Mouse (Mus musculus) gastrocnemius, postnatal 10 days (tissue): ENCODE results near the gene Pold1. TPM values are rescaled to one million over a fixed set of nuclear protein-coding genes. Genes with fewer than 3 reads are reported as not detected.

ENCODE experiments used
- DNase-seq: peaks from one replicate; pipeline ENCODE4 v3.0.0; 2021; ENCODE audit warnings: mixed read lengths
- total RNA-seq, 2 experiments: library from RNA; stranded (reverse); gene quantifications; 2 replicates each; pipeline ENCODE4 v1.2.3; 2021

Pold1 gene
- total RNA-seq, 2 experiments from 2014 or later = 8.1 to 14.7 TPM

DNA sequence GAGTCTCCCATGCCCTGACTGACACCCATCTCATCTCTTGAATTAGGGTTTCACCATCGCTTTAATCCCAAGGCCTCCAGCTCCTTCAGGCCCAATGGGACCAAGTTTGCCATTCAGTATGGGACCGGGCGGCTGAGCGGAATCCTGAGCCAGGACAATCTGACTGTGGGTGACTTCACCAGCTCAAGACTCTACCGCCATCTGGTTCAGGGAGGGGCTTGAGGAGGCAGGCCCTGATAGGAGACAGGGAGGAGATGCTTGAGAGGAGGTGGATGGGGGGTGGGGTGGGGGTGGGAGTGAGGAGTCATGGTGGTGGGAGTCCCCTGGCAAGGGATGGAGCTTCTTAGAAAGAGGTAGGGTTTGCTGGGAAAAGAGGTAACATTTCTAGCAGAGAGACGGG is 33.0 kb upstream of the Pold1 start:
- no peak for DNase-seq

DNA sequence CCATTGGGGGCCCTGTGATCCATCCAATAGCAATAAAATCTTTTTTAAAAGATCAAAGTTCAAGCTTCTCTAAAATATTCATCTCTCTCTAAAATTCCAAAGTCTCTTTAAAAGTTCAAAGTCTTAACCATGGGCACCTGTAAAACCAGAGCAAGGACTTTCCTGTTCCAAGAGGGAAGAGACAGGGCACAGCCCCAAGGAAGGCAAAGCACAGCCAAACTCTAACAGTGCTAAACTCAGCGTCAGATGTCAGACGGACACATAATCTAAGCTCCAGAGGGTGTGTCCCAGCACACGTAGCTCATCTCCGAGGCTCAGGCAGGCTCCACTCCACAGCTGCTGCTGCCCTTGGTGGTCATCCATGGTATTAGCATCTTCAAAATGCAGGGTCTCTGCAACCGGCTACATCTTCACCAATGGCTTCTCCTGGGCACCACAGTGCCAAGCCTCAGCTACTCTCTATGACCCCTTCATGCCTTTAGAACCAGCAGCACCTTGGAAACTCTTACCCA is 27.7 kb upstream of the Pold1 start:
- DNase-seq = no peak

DNA sequence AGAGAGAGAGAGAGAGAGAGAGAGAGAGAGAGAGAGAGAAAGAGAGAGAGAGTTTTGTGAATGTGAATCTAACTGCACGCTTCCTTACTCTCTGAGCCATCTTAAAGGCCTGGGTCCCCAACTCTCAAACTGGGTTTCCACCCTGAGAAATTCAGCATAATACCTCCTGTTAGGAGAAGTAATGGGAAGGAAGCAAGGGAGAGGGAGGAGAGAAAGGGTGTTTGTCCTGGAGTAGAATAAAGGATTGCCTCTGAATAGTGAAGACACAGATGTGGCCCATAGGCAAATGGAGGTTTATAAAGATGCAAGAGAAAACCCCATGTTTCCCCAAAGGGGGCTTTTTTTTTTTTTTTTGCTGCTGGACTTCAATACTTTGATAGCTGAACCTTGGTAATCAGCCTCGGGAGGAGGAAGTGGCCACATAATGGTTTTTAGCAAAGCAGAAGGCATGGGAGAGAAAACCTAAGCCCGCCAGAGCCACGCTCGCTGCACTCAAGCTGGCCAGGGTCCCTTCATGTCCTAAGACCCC is 24.4 kb upstream of the Pold1 start:
- no peak for DNase-seq

DNA sequence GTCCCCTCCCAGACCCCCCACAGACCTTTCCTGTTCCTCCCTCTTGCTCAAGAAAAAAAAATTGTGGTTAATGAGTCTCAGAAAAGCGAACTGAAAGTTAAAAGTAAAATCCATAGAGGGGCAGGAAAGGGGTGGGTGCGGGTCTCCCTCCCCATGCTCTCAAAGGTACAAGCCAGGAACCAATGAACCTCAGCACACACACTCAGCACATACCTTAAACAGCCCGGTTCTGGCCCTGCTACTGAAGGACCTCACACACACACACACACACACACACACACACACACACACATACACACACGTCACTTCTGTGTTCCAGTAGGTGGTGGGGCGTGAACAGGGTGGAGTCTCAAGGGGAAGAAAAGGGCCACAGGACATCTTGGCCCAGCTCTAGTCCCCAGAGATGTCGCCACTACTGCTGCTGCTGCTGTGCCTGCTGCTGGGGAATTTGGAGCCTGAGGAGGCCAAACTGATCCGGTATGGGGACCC is 23.6 kb upstream of the Pold1 start, which contains the start of gene Napsa:
Gene Napsa (plus strand): TSS at position 168 of the 489 bp plus-strand sequence.
- DNase-seq = no peak

DNA sequence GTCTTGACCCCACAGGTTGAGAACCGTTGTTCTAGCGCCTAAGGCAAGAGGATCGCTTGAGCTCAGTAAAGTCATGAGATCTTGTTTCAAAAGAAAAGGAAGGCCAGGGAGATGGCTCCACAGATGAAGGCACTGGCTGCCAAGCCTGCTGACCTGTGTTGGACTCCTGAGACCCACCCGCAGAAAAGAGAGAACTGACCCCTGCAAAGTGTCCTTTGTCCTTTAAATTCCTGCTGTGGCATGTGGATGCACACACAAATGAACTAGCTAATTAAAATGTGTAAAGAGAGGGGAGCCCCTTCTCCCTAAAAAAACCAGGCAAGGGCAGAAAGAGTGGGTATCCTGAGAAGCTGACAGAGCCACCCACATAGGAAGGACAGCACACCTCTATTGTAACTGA is 23.2 kb upstream of the Pold1 start:
- no peak for DNase-seq

DNA sequence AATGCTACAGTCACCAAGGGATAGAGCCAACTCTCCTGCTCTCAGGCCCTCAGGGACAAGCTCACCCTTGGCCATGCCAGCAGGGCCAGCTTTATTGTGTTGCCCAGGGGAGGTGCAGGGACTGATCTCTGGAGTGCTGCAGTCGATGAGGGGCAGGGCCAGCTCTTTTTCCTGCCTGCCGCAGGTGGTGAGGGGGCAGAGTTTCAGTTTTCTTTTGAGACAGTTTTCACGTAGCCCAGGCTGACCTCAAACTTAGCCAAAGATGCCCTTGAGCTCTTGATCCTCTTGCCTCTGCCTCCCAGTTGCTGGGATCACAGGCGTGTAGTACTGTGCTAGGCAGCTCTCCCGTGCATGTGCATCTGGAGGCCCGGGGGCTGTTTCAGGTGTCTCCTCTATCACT is 22.3 kb upstream of the Pold1 start:
- DNase-seq = no peak

DNA sequence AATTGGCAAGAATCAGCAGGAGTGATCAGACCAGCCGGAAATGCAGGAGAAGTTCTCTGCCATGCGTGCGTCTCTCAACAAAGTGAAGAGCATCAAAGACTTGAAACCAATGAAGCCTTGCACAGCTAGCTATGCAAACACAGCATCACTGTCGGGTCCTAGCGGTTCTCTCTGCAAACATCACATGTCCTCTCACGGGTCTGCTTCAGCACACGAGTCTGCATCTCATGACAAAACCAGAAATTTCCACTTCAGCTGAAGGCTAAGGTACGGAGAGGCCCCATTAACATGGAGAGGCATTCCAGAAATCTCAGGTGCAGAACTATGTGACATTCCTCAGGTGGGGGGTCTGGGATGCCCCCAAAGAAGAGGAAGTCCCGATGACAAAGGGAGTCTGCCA is 20.2 kb upstream of the Pold1 start:
- DNase-seq = no peak

DNA sequence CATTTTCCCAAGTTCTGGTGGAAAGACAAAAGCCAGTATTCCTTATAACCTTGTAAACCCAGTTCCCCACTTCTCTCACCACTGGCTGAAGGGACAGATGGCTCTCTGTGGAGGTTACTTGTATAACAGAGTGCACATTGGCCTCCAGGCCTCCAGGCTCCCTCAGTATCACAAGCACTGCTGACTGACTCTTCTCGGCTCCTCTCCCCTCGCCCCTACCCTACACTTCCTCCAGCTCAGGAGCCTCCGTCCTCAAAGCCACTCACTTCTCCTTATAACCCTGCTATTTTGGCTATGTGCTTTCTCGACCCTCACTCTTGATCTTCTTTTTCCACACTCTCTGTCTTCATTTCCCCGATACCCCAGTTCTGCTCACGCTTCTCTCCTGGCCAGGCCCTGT is 16.8 kb upstream of the Pold1 start:
- no peak for DNase-seq

DNA sequence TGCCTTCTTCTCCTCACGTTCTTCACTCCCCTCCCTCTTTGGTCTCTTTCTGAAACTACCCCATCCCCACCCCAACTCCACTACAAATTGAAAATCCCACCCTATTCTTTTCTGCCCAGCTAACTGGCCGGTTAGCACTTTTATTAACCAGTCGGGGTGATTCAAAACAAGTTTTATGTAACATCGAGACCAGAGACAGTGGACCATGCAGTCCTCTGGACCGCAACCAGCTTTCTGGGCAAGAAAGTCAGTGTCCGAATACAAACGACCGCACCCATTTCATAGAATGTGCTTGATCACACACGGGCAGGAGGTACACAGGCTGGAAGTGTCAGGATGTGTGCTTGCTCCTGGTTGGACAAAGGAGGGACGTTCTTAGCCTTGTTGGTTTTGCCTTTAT is 15.8 kb upstream of the Pold1 start:
- no peak for DNase-seq

DNA sequence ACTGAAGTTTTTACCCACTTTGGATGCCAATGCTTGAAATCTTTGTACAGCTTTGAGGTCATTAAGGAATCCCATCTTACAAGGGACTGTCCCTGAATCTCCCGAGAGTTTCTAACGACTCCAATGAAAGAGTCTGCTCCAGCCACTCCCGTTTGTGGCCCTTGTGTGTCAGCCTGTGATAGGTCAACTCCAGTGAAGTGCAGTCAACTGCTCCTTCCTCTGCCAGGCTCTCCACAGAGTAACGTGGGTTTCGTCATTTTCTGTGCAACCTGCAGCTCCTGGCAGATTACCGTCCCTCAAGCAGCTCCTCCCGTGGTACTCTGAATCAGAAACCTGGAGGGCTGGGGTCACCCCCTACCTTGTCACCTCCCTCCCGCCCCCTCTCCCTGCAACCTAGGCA is 14.6 kb upstream of the Pold1 start:
- DNase-seq = no peak

DNA sequence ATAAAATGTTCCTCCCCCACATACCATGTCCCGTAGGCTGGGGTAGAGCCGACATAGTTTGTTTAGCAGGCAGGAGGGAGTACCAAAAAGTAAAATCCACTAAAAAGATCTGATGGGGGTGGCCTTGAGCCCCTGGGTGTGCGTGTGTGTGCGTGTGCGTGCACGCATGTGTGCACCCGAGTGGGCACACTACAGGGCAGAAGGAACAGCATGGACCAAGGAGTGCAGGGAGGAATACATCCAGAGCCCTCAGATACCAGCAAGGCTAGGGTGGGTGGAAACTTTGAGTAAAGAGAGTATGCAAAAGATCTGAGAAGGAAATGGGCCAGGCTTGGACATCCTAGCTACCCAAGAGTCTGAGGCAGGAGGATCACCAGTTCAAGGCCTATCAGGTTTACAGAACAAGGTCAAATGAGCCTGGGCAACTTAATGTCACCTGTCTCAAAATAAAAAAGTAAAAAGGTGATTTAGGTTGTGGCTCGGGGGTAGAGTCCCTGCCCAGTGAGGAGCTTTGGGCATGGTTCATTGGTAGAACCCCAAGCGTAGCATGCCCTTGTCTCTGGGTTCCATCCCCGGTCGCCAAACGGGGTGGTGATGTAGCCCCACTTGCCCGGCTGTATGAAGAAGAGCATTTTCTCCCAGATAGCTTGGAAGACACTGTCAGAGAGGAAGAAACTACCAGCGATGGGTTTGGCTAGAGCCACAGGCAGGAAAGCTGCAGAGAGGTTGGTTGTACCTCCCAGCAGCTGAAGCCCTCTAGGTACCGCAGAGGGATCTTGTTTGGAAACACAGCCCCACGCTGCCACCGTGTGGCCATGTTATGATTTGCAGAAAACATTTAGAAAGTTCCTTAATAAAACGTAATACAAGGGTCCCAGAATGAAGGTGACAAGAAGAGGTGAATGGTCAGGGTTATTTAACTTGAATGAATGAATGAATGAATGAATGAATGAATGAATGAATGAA is 12.1 kb upstream of the Pold1 start:
- peak; percentile 78 for DNase-seq

DNA sequence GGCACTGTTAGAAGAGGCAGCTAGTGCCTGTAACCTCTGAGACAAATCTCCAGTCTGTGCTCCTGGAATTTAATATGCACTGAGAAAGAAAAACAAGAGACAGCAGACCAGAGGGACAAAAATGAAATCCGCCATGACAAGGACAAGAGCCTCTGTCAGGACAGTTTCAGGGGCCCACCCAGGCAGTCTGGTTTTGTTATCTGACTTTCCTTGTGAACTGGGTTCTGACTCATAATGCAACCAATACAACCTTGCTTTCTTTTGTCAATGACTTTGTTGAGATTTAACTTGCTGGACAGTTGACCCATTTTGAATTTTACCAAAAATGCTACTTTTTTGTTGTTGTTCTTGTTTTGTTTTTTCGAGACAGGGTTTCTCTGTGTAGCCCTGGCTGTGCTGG is 9.0 kb upstream of the Pold1 start:
- no peak for DNase-seq

DNA sequence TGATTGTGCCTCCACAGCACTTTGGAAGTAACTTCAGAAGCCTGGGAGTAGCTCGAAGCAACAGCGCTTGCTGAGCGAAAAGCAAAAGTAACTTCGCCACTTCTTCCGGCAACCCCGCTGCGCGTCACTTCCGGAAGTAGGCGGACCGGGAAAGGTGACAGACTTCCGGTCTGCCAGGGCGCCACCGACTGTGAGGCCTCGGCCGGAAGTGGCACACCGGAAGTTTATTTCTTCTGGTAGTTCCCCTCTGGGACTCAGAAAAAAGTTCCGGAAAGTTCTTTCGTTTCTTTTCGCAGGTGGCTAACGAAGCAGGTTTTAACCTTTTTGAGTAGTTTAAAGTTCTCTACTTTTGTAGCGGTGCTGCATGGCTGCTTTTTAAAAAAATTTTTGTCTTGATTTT is 5.2 kb upstream of the Pold1 start, which contains the start of gene Nr1h2:
Gene Nr1h2 (minus strand): TSS at position 126 of the 400 bp plus-strand sequence.
- peak; percentile 96 for DNase-seq

DNA sequence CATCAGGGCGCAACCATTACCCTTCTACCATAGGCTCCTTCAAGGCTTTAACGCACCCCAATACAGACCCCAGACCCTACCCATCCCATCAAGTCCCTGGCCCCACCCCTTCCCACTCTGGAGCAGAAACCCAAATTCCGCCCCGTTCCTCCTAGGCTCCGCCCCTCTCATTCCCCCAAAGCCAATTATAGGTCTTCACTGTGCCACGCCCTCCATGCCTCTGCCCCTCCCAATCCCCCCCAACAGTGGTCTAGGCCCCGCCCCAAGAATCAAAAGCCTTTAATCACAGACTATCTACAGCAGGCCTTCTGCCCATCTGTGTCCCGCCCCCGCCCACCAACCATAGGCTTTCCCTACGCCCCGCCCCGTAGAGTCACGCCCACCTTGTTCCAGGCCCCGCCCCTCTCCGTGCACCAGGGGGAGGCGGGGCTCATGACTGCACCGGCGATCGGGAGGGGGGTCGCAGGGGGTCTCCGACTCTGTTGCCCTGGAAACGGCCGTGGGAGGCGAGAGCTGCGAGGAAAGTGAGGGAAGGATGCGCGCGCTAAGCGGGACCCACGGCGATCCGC is 4.6 kb upstream of the Pold1 start:
- peak; percentile 86 for DNase-seq

DNA sequence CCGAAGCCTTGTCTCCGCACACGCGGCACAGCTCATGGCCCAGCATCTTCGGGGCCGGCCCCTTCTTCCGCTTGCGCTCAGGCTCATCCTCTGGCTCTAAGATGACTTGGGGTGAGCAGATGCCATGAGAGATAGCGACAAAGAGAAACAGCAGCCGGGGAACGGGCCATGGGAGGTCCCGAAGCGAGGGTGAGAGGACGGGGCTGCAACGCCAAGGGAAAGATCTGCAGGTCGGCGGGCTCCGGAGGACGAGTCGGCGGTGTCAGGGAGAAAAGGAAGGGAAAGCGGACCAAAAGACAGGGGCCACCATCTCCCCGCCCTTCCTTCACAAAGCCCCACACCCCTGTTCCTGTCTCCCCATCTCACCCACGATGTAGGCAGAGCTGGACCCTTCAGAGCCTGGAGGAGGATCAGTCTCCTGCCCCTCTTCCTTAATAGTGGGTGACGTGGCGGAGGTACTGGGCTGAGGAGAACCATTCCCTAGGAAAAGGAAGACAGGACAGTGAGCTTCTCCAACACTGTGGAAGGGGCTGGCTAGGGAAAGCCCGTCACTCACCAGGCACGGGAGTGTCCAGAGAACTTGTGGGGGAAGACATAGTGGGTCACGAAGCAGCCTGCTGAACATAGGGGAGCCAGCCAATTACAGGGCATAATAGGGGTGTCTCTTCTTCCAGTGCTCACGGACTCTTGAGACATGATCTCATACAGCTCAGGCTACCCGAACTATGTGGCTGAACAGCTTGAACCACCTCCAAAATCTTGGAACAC is 3.7 kb upstream of the Pold1 start:
- no peak for DNase-seq

DNA sequence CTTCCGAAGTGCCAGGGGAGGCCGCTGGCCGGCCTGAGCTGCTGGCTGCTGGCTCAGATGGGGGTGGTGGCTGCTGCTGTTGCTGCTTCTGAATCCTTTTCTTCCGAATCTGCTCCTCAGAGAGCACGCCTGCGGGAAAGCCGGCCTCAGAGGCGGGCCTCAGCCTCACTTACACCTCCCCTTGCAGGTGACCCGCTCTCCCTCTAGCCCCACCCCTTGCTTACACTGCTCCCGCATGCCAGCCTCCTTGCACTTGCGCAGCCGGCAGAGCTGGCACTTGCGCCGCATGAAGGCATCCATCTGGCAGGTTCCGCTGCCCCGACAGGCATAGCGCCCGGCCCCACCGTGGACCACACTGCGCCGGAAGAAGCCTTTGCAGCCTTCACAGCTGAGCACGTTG is 3.1 kb upstream of the Pold1 start:
- no peak for DNase-seq

DNA sequence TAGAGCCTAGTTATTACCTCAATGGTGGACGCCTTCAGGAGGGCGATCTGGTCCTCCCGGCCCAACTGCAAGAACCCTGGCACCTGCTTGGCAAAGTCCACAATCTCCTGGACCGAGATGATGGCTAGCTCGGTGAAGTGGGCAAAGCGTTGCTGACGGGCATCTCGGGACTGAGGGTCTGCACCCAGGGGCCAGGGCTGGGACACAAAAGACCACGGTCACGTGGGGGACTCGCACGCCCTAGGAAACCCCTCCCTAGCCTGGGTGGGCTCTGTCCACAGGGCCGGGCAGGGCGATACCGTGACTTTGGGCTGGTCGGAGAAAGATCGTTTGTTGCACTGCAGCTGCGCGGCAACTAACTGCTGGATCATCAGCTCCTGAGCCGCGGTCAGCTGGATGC is 2.7 kb upstream of the Pold1 start:
- DNase-seq = no peak

DNA sequence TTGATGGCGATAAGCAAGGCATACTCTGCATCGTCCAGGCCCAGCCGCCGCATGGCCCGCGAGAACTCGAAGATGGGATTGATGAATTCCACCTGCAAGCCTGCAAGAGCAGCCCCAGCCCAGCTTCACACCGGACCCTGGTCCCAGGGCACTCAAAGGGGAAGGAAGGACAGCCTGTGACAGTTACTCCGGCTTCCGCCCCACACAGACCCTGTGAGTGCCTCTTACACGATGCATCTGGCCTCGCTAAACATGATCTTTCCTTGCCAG is 1.7 kb upstream of the Pold1 start:
- DNase-seq = no peak

DNA sequence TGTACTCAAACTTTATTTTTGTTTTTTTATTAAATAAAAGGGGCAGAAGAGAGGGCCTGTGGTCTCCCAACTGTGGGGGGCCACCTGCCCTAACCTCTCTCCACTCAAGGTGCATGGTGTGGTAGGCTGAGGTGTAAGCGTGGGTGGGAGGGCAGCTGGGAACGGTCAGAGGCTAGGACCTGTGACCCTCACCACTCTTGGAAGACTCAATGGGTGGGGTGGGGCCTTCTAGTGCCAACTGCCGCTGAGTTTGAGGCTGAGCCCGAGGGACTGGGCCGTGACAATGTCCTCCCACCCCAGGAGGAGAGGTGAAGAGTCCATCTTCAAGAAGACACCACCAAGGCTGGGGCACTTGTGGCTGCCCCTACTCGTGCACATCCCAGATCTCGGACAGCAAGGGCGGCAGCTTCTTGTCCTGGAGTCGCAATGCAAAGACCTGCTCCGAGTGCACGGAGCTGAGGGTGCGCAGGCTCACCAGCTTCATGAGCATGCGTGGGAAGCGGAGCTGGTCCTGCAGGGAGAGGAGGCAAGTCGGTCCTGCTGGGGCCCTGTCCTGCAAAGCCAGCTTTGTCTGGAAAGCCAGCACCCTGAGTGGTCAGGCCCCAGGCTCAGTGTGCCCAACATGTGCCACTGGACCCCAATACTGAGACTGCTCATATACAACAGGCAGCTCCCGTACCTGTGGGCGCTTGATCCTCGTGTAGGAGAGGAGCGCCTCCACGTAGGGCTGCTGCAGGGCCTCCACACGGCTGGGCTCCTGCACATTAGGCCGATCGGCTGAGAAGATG is 1.2 kb upstream of the Pold1 start:
- no peak for DNase-seq

DNA sequence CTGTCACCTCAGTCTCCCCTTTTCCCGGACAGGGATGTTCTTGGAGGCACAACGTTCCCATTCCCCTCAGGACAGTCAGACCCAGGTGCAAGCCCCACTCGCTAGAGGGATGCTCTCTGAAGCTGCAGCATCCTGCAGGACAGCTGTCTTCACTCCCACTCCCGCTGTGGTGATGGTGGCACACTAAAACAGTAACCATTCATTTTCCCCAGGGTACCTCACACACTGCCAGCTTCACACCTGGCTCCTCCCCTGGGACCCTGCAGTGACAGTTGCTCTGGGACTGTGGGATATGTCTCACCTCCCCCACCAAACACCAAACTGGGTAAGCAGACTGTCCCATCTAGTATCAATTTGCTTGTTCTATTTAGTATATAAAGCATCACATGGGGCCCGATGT is 924 bp downstream of the Pold1 start:
- DNase-seq = no peak

DNA sequence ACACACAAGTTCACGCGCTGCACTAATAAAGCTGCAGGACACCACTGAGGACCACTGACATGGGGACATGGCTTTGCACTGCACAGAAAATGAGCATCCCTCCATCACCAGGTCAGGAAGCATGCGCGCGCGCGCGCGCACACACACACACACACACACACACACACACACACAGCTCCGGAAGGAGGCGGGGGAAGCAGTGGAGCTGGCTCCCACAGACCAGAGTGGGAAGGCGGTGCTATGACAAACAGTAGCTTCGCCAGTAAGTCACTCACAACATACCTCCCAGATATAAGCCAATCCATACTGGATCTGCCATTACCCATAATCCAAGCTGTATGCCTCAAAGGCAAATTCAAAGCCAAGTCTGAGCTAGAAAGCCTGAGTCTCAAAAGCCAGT is 1.6 kb downstream of the Pold1 start:
- DNase-seq = no peak

DNA sequence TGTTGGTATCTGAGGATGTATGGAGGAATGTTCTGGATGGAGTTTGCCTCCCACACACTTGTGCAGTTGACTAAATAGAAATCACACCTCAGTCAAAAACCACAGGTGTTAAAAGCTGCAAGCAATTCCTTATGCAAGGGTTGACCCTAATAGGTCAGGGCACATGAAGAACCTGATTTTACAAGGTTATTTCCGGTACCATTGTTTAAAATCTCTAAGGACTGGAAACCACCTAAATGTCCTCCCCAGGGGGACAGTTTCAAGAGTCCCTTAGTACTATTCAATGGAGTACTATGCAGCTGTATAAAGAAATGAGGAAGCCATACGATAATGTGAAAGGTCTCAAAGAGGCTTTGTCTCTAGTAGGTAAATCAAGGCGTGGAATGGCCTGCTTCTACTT is 2.4 kb downstream of the Pold1 start:
- no peak for DNase-seq
